Mouse (Mus musculus): ENCODE results near the gene Rac2. TPM values are rescaled to one million over a fixed set of nuclear protein-coding genes. Genes with fewer than 3 reads are reported as not detected.

Rac2 gene
- polyA plus RNA-seq, 1 experiment = 156 TPM

DNA sequence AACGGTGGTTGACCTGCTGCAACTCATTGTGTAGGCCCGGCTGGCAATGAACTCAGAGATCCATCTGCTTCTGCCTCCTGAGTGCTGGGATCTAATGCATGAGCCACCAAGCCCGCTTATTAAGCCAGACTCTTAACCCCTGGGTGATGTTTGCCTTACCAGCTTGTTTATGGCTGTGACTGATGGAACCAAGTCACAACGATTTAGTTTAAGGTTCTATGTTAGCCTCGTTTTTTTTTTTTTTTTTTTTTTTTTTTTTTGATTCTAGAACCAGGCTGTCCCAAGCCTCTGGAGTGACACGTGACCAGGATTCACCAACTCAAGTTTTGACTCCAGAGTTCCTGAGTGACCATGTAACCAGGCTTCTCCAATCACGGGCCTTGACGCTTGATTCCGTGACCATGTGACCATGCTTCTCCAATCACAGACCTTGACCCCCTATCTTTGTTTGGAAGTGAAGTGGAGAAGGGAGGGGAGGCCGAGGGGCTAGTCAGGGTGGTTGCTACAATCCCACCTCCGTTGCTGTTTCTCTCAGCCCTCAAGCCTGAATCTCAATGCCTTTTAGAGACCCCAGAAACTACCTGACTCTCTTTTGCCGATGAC is 63.2 kb downstream of the Rac2 start:
- WGBS = 77% methylated on average over 12 of the region's 12 CpGs
- no peaks in the 10 kb centered on the region; the same call in 1 of the 2 replicates for H3K4me1 ChIP-seq (ENCODE audit: control insufficient read depth, insufficient read depth, low read length)
- TF ChIP-seq POLR2A (IDR thresholded peaks at IDR 0.05; ENCODE audit: borderline replicate concordance, control insufficient read depth, low read depth, low read length) (no peak), CTCF (IDR thresholded peaks at IDR 0.05; ENCODE audit: control insufficient read depth, insufficient read depth, low read length) (no peak)
- H3K4me3 ChIP-seq (replicated peaks; ENCODE audit: control insufficient read depth, low read depth, low read length) = no peak overlapping the region
- H3K27ac ChIP-seq (ENCODE audit: control insufficient read depth, insufficient read depth, low read depth, low read length, poor library complexity) = no peak overlapping the region

Other genes with a start within 250 kb of the Rac2 start
- gene Csf2rb, start 247.0 kb downstream of the Rac2 start, polyA plus RNA-seq (2011; ENCODE audit: insufficient read depth, insufficient read length, low replicate concordance, missing spikeins) = 7.9 and 28.6 TPM in 2 replicates
- gene Tex33, start 176.9 kb downstream of the Rac2 start, polyA plus RNA-seq (2011; ENCODE audit: insufficient read depth, insufficient read length, low replicate concordance, missing spikeins) = not detected in 2 replicates
- 14.5 and 23.8 TPM in 2 replicates for gene Tst, start 166.9 kb downstream of the Rac2 start, polyA plus RNA-seq (2011; ENCODE audit: insufficient read depth, insufficient read length, low replicate concordance, missing spikeins)
- 49.5 and 50.1 TPM in 2 replicates for gene Mpst, start 166.4 kb downstream of the Rac2 start, polyA plus RNA-seq (2011; ENCODE audit: insufficient read depth, insufficient read length, low replicate concordance, missing spikeins)
- 14.7 and 14.8 TPM in 2 replicates for gene Kctd17, start 144.2 kb downstream of the Rac2 start, polyA plus RNA-seq (2011; ENCODE audit: insufficient read depth, insufficient read length, low replicate concordance, missing spikeins)
- 0.47 TPM in 1 of 2 replicates, not detected in the other for gene Tmprss6, start 104.1 kb downstream of the Rac2 start, polyA plus RNA-seq (2011; ENCODE audit: insufficient read depth, insufficient read length, low replicate concordance, missing spikeins)
- gene Il2rb, start 77.5 kb downstream of the Rac2 start, polyA plus RNA-seq (2011; ENCODE audit: insufficient read depth, insufficient read length, low replicate concordance, missing spikeins) = 3.9 and 7.6 TPM in 2 replicates
- gene C1qtnf6, start 41.4 kb downstream of the Rac2 start, polyA plus RNA-seq (2011; ENCODE audit: insufficient read depth, insufficient read length, low replicate concordance, missing spikeins) = 2.4 and 2.7 TPM in 2 replicates
- gene Sstr3, start 28.1 kb downstream of the Rac2 start, polyA plus RNA-seq (2011; ENCODE audit: insufficient read depth, insufficient read length, low replicate concordance, missing spikeins) = not detected in 2 replicates
- 49.8 and 105 TPM in 2 replicates for gene Cyth4, start 24.3 kb upstream of the Rac2 start, polyA plus RNA-seq (2011; ENCODE audit: insufficient read depth, insufficient read length, low replicate concordance, missing spikeins)
- not detected in 2 replicates for gene Elfn2, start 146.0 kb upstream of the Rac2 start, polyA plus RNA-seq (2011; ENCODE audit: insufficient read depth, insufficient read length, low replicate concordance, missing spikeins)
- 8.6 and 15.5 TPM in 2 replicates for gene Mfng, start 200.7 kb upstream of the Rac2 start, polyA plus RNA-seq (2011; ENCODE audit: insufficient read depth, insufficient read length, low replicate concordance, missing spikeins)
- 11.3 and 20.8 TPM in 2 replicates for gene Card10, start 230.3 kb upstream of the Rac2 start, polyA plus RNA-seq (2011; ENCODE audit: insufficient read depth, insufficient read length, low replicate concordance, missing spikeins)

Data from bone marrow, adult 2 months (tissue).